Mouse (Mus musculus): Measurements from ENCODE around the gene Mical3. TPM values are rescaled to one million over a fixed set of nuclear protein-coding genes. Genes with fewer than 3 reads are reported as not detected.

Gene Mical3
- polyA plus RNA-seq (2014; fragmentation: Nextera tagmentation; extraction: Ambion mirVana): 51.5 and 51.7 TPM in 2 replicates

DNA sequence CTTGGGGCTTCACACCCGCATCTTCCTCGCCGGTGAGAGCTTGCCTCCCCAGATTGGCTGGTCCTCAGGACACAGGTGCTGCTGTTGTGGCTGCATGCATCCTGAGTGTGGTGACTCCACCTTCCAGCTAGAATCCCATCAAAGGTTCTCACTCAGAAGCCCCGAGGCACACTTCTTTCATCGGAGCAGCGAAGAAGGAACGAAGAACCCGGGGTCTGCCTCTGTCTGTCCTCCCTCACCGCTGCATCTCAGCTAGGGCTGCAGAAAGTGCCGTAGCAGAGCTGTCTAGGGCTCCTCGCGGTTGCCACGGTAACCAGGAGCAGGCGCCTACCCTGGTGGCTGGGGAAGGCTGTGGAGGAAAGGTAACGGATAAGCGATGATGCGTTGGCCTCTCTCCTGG, at the start of gene Mical3:
Gene Mical3 (minus strand): TSS at position 227 of the 400 bp plus-strand sequence.
- ATAC-seq (ENCODE audit: low FRiP score, low TSS enrichment) (peak; percentile 83), DNase-seq (peak; percentile 91)
- H3K4me2 ChIP-seq (ENCODE audit: low read length): peak within 1 kb of the TSS; percentile 64
- H3K9ac ChIP-seq (replicated peaks; ENCODE audit: low read length): peak within 1 kb of the TSS; percentile 78
- peaks cover 22% of the 10 kb centered on the region for H3K4me1 ChIP-seq (ENCODE audit: control insufficient read depth, insufficient read depth, low read length)
- no peaks in the 10 kb centered on the region for H3K27me3 ChIP-seq (ENCODE audit: control insufficient read depth, insufficient read depth, low read length)
- no peaks in the 10 kb centered on the region for H3K9me3 ChIP-seq (ENCODE audit: control insufficient read depth, low read length)
- H3K36me3 ChIP-seq (ENCODE audit: control insufficient read depth, insufficient read depth, low read length): no peaks in the 10 kb centered on the region
- WGBS: under 1% methylated on average over 17 of the region's 17 CpGs
- peak within 1 kb of the TSS; percentile 48 for H3K4me3 ChIP-seq (replicated peaks; ENCODE audit: low read depth, low read length)
- H3K27ac ChIP-seq (replicated peaks; ENCODE audit: low read depth, low read length): peak within 1 kb of the TSS; percentile 90

DNA sequence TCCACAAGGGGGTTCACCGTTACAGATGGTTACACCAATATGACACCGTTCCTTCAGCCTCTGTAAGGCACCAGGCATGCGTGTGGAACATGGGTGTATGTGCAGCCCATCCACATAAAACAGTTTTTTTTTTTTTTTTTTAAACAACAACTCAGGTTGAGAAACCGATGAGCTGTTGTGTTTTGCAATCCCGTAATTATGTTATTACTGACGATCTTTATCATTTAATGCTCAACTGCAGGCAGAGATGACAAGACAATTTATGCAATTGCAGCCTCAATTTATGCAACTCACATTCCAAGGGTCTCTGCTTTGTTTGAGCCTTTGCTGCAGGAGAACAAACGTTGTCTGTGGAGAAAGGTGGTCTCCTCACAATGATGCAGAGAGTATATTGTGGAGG, 49.0 kb upstream of the Mical3 start:
- H3K4me2 ChIP-seq (ENCODE audit: low read length): no peak overlapping the region
- DNase-seq (no peak), ATAC-seq (ENCODE audit: low FRiP score, low TSS enrichment) (no peak)
- 78% methylated on average over 7 of the region's 7 CpGs for WGBS
- no peak overlapping the region for H3K4me3 ChIP-seq (replicated peaks; ENCODE audit: low read depth, low read length)
- no peaks in the 10 kb centered on the region for H3K27me3 ChIP-seq (ENCODE audit: control insufficient read depth, insufficient read depth, low read length)
- H3K9ac ChIP-seq (replicated peaks; ENCODE audit: low read length): no peak overlapping the region
- no peaks in the 10 kb centered on the region for H3K9me3 ChIP-seq (ENCODE audit: control insufficient read depth, low read length)
- 0 out of 2 replicates have a peak, but pooled peaks cover 12% of the 10 kb centered on the region for H3K4me1 ChIP-seq (ENCODE audit: control insufficient read depth, insufficient read depth, low read length)
- no peak overlapping the region for H3K27ac ChIP-seq (replicated peaks; ENCODE audit: low read depth, low read length)
- no peaks in the 10 kb centered on the region for H3K36me3 ChIP-seq (ENCODE audit: control insufficient read depth, insufficient read depth, low read length)

DNA sequence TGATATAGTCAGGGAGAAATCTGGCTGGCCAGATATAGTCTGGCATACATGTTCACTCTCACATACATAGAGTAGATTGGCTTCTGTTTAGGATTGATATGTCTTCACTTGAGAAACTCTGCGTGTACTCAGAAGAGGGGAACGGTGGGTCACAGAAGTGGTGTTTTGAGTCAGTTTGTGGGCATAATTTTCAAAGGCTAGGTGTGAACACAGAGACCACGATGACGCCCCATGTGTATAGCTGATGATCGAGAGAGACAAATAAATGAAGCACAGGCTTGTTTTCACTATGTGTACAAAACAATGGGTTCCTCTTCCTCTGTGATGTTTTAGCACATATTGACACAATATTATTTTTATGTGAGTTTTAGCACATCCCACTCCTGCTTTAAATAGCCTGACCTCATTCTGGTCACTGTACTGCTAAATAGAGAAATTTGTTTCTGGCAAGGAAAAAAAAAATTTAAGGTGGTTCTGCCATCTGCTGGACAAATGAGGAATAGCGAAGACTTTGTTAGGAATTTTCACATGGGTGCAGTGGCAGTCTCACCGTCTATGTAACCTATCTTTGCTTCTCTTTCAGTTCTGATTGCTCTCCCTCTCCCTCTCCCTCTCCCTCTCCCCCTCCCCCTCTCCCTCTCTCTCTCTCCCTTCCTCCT, 48.0 kb upstream of the Mical3 start:
- no peaks in the 10 kb centered on the region for H3K36me3 ChIP-seq (ENCODE audit: control insufficient read depth, insufficient read depth, low read length)
- 0 out of 2 replicates have a peak, but pooled peaks cover 5% of the 10 kb centered on the region for H3K4me1 ChIP-seq (ENCODE audit: control insufficient read depth, insufficient read depth, low read length)
- ATAC-seq (ENCODE audit: low FRiP score, low TSS enrichment): no peak
- no peak overlapping the region for H3K27ac ChIP-seq (replicated peaks; ENCODE audit: low read depth, low read length)
- peak; percentile 89 for DNase-seq
- H3K4me3 ChIP-seq (replicated peaks; ENCODE audit: low read depth, low read length): no peak overlapping the region
- H3K9ac ChIP-seq (replicated peaks; ENCODE audit: low read length): no peak overlapping the region
- WGBS: 61% methylated on average over 7 of the region's 7 CpGs
- H3K4me2 ChIP-seq (ENCODE audit: low read length): no peak overlapping the region
- H3K9me3 ChIP-seq (ENCODE audit: control insufficient read depth, low read length): no peaks in the 10 kb centered on the region
- H3K27me3 ChIP-seq (ENCODE audit: control insufficient read depth, insufficient read depth, low read length): no peaks in the 10 kb centered on the region

DNA sequence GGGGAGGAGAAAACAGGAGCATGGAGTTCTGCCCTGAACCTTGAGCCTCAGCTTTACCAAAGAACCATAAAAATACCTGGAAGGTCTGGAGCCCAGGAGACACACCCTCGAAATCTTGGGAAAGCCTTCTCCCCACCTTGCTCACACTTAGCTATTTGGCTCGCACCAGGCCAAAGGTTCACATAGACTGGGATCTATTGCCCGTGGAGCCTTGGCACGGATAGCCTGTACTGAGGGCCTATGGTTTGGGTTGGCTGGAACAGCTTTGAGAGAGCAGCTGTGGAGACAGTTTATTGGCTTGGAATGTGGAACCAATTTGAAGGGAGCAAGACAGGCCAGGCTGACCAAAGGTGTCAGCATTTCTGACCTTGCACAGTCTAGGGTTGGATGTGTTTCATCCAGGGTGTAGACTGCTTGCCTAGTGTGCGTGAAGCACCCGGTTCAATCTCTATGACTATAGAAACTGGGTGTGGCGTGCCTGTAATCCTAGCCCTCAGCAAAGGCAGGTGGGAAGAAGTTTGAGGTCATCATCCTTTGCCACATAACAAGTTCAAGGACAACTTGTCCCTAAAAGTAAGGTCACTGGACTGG, 46.4 kb upstream of the Mical3 start:
- H3K4me1 ChIP-seq (ENCODE audit: control insufficient read depth, insufficient read depth, low read length): 0 out of 2 replicates have a peak, but pooled peaks cover 5% of the 10 kb centered on the region
- no peaks in the 10 kb centered on the region for H3K36me3 ChIP-seq (ENCODE audit: control insufficient read depth, insufficient read depth, low read length)
- no peak overlapping the region for H3K4me2 ChIP-seq (ENCODE audit: low read length)
- WGBS: 89% methylated on average over 7 of the region's 7 CpGs
- H3K27me3 ChIP-seq (ENCODE audit: control insufficient read depth, insufficient read depth, low read length): no peaks in the 10 kb centered on the region
- H3K9ac ChIP-seq (replicated peaks; ENCODE audit: low read length): no peak overlapping the region
- DNase-seq: no peak
- H3K9me3 ChIP-seq (ENCODE audit: control insufficient read depth, low read length): no peaks in the 10 kb centered on the region
- ATAC-seq (ENCODE audit: low FRiP score, low TSS enrichment): no peak
- no peak overlapping the region for H3K4me3 ChIP-seq (replicated peaks; ENCODE audit: low read depth, low read length)
- no peak overlapping the region for H3K27ac ChIP-seq (replicated peaks; ENCODE audit: low read depth, low read length)

DNA sequence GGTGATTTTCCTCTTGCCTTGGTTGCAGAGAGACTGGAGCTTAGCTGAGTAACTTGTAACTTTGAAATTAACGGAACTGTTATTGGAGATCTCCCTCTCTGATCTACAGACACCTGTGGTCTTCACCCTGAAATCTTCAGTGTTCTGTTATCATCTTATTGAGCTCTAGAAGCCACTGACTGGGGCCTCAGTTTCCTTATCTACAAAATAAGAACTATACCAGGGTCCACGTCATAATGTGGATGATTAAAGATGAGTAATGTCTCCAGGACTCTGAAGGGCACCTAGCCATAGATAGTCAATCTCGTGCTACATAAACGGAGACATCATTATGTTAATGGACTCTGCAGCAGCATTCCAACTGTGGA, 45.9 kb upstream of the Mical3 start:
- ATAC-seq (ENCODE audit: low FRiP score, low TSS enrichment): no peak
- Histone ChIP-seq H3K4me1 (ENCODE audit: control insufficient read depth, insufficient read depth, low read length) (0 out of 2 replicates have a peak, but pooled peaks cover 5% of the 10 kb centered on the region), H3K9ac (replicated peaks; ENCODE audit: low read length) (no peak overlapping the region), H3K4me3 (replicated peaks; ENCODE audit: low read depth, low read length) (no peak overlapping the region), H3K9me3 (ENCODE audit: control insufficient read depth, low read length) (no peaks in the 10 kb centered on the region), H3K36me3 (ENCODE audit: control insufficient read depth, insufficient read depth, low read length) (no peaks in the 10 kb centered on the region), H3K27me3 (ENCODE audit: control insufficient read depth, insufficient read depth, low read length) (no peaks in the 10 kb centered on the region), H3K4me2 (ENCODE audit: low read length) (no peak overlapping the region), H3K27ac (replicated peaks; ENCODE audit: low read depth, low read length) (no peak overlapping the region)
- 80% methylated on average over 4 of the region's 4 CpGs for WGBS
- no peak for DNase-seq

DNA sequence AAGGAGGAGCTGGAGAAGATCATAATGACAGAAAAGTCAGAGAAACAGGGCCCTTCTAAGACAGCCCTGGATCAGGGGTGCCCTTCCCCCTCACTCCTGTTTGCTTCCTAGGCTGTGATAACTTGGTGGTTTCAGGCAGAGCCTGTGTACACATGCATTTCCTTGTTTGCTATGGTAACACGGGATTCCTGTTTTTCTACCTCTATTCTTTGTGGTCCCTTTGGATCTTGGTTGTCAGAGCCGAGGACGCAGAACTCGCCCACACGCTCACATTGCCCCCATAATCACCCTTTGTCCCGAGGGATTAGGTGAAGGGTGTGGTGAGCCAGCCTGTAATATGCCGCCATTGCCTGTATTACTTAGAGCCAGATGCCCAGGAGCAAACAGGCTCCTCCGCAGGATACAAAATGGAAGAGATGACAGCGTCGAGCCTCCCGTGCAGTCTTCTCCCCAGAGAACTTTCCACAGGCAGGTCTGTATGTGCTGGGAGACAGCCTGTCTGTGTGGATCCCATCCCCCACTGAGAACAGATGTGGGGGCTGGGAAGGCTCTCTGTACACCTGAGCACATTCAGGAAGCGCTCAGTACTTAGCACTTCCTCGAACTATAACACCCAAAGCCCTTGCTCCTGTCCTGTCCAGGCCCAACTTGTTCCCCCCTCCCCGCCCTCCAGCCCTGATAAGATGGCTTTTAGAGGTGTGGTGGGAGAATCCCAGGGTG, 45.4 kb upstream of the Mical3 start:
- 44% methylated on average over 14 of the region's 14 CpGs for WGBS
- Histone ChIP-seq H3K27ac (replicated peaks; ENCODE audit: low read depth, low read length) (no peak overlapping the region), H3K4me2 (ENCODE audit: low read length) (no peak overlapping the region), H3K9ac (replicated peaks; ENCODE audit: low read length) (0 out of 2 replicates have a peak overlapping the region, but pooled peaks have one; percentile 2), H3K9me3 (ENCODE audit: control insufficient read depth, low read length) (no peaks in the 10 kb centered on the region), H3K4me1 (ENCODE audit: control insufficient read depth, insufficient read depth, low read length) (0 out of 2 replicates have a peak, but pooled peaks cover 5% of the 10 kb centered on the region), H3K4me3 (replicated peaks; ENCODE audit: low read depth, low read length) (no peak overlapping the region), H3K36me3 (ENCODE audit: control insufficient read depth, insufficient read depth, low read length) (no peaks in the 10 kb centered on the region), H3K27me3 (ENCODE audit: control insufficient read depth, insufficient read depth, low read length) (no peaks in the 10 kb centered on the region)
- ATAC-seq (ENCODE audit: low FRiP score, low TSS enrichment) (no peak), DNase-seq (peak; percentile 33)

DNA sequence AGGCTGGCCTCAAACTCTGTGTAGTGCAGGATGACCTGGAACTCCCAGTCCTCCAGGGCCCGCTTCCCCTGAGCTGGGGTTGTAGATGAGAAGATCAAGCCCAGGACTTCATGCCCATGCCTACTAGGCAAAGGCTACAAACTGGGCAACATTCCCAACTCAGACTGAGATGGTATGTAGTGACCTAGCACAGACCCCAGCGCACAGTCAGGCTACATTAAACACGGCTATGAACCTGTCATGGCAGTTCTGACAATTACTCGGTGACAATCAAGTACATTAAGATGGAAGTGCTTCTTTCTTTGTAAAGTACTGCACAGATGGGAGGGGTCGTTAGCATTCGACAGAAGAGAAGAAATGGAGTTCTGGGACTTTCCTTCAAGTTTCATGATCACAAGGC, 44.0 kb upstream of the Mical3 start:
- no peak overlapping the region for H3K27ac ChIP-seq (replicated peaks; ENCODE audit: low read depth, low read length)
- WGBS: 96% methylated on average over 6 of the region's 6 CpGs
- no peak for DNase-seq
- H3K4me2 ChIP-seq (ENCODE audit: low read length): no peak overlapping the region
- no peak overlapping the region for H3K4me3 ChIP-seq (replicated peaks; ENCODE audit: low read depth, low read length)
- no peak overlapping the region for H3K9ac ChIP-seq (replicated peaks; ENCODE audit: low read length)
- no peaks in the 10 kb centered on the region for H3K36me3 ChIP-seq (ENCODE audit: control insufficient read depth, insufficient read depth, low read length)
- no peak for ATAC-seq (ENCODE audit: low FRiP score, low TSS enrichment)
- H3K9me3 ChIP-seq (ENCODE audit: control insufficient read depth, low read length): no peaks in the 10 kb centered on the region
- 0 out of 2 replicates have a peak, but pooled peaks cover 5% of the 10 kb centered on the region for H3K4me1 ChIP-seq (ENCODE audit: control insufficient read depth, insufficient read depth, low read length)
- no peaks in the 10 kb centered on the region for H3K27me3 ChIP-seq (ENCODE audit: control insufficient read depth, insufficient read depth, low read length)

DNA sequence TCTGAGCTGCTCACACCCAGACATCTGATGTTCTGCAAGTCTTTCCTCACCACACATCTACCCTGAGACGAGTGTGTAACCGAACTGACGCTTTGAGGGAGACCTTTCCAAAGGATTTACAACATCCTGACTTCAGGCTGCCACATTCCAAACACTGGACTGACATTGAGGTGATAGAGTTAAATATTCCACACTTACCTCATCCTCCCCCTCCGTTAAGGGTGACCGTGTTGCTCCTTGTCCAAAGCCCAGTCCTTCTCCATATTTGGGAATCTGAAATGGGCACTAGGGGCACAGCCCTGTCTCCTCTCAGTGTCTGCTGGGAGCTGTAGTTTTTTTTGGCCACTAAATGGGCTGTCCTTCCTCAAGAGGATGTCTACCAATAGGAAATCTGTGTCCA, 42.7 kb upstream of the Mical3 start:
- no peak overlapping the region for H3K27ac ChIP-seq (replicated peaks; ENCODE audit: low read depth, low read length)
- no peaks in the 10 kb centered on the region for H3K27me3 ChIP-seq (ENCODE audit: control insufficient read depth, insufficient read depth, low read length)
- no peak for DNase-seq
- H3K9ac ChIP-seq (replicated peaks; ENCODE audit: low read length): no peak overlapping the region
- no peak overlapping the region for H3K4me3 ChIP-seq (replicated peaks; ENCODE audit: low read depth, low read length)
- H3K4me2 ChIP-seq (ENCODE audit: low read length): no peak overlapping the region
- no peaks in the 10 kb centered on the region for H3K9me3 ChIP-seq (ENCODE audit: control insufficient read depth, low read length)
- no peak for ATAC-seq (ENCODE audit: low FRiP score, low TSS enrichment)
- WGBS: 80% methylated on average over 5 of the region's 5 CpGs
- 0 out of 2 replicates have a peak, but pooled peaks cover 5% of the 10 kb centered on the region for H3K4me1 ChIP-seq (ENCODE audit: control insufficient read depth, insufficient read depth, low read length)
- H3K36me3 ChIP-seq (ENCODE audit: control insufficient read depth, insufficient read depth, low read length): no peaks in the 10 kb centered on the region

Data from midbrain, embryonic 14.5 days (tissue).